Mouse (Mus musculus) naive thymus-derived CD4-positive, alpha-beta T cell, adult 2 months (primary cell): ENCODE measurements at regions not wholly inside any gene's neighbourhood (a gene's known extent, or its start where the extent isn't known, plus 50 kb on each side); places are given as distances from the start of the nearest gene placed in this dataset.

Experiments used
- DNase-seq: peaks from one replicate; pipeline ENCODE4 v3.0.0-alpha.2; 2011; ENCODE audit warnings: low read depth

DNA sequence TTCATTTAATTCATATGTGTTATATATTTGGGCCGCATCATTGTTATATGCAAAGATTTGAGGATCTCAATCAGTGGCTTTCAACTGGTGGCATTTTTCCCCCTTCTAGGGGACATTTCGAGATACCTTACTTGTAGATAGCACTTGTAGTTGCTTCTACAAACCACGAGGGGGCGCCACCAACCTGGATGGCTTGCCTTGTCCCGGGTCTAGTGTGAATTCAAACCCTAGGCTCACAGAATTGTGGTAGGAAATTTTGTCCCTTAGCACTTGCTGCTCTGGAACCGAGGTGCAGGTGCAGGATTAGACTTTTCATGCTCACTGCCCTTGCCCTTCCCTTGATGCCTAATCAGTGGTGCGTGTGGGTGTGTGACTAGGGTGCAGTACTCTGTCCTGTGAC, 252.2 kb downstream of the Uaca start:
- DNase-seq, result peak; percentile 81

DNA sequence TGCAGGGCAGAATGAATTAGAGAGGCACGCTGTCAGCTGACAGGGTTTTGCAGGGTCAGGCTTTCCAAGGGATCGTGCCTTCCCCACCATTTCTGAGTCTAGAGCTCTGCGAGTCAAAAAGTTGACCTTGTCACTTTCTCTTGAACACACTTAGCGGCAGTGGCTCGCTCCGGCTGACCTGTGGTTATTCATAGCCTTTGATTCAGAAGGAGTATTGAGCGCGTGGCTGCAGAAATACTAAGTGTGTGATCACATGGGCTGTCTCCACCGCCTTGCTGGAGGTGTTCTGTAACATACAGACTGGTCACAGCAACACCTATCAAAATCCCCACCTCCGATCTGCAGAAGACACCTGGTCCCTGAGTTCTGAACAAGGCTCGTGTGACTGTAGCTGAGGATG, 252.9 kb downstream of the Uaca start:
- DNase-seq, result no peak

DNA sequence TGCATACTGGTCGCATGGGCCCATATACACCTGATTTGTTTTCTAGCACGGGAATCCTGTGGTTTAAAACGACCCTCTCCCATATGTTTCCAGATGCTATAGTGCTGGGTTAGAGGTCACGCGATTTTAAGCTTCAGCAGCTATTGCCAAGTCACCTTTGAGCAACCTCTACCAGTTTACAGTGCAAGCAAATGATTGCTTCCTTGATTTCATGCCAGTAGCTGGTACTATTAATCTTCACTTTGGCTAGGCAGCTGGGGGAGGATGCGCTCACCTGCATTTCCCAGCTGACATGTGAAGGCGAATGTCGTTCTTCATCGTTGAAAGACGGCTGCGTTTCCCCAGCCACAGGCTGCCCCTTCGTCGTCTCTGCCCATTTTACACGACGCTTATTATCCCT, 254.2 kb downstream of the Uaca start:
- no peak for DNase-seq

DNA sequence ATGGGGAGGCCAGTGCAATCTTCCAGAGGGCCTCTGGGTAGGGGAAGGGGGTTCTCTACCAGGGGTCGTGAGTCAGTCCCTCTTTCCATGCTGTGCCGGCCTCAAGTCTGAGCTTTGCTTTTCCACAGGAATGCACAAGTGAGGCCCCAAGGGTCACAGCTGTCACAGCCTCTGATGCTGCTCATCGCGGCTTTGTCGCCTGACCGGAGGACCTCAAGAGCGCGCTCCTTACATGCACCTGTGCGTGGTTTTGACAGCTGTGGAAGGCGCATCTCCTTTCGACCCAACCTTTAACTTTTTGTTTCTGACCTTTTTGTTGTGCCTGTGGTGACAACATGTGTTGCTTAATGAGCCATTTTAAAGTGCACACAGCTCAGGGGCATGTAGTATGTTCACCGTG, 258.3 kb downstream of the Uaca start:
- no peak for DNase-seq

DNA sequence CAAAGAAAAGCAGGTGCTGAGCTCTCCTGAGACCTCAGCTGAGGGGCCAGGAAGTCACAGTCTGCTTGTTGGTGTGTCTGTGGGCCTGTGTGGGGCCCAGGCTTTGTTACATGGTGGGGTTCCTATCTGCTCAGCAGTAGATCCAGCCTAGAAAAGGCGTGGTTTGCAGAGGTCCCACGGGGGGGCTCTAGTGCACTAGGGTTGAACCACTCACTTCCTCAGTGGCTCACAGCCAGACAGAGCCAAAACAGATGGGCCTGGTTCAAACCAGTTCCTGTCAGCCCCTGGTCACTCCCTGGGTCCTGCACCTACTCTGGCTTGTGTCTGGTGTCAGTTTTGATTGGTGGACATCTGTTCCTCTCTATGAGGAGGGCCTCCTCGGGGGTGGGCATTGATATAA, 260.1 kb downstream of the Uaca start:
- peak; percentile 72 for DNase-seq

DNA sequence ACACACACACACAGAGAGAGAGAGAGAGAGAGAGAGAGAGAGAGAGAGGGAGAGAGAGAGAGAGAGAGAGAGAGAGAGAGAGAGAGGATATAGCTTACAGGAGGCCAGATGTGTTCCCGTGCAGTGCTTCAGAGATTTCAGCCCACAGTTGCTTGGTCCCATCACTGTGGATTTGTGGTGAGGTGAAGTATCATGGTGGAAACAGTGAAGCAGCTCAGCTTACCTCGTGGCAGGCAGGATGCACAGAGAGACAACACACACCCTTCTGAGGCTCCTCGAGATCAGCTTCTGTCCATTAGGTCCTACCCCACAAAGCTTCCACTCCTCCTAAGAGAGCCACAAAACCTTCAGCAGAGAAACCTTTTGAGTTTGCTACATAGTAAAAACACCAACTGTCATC, 261.1 kb downstream of the Uaca start:
- DNase-seq, result peak; percentile 55

DNA sequence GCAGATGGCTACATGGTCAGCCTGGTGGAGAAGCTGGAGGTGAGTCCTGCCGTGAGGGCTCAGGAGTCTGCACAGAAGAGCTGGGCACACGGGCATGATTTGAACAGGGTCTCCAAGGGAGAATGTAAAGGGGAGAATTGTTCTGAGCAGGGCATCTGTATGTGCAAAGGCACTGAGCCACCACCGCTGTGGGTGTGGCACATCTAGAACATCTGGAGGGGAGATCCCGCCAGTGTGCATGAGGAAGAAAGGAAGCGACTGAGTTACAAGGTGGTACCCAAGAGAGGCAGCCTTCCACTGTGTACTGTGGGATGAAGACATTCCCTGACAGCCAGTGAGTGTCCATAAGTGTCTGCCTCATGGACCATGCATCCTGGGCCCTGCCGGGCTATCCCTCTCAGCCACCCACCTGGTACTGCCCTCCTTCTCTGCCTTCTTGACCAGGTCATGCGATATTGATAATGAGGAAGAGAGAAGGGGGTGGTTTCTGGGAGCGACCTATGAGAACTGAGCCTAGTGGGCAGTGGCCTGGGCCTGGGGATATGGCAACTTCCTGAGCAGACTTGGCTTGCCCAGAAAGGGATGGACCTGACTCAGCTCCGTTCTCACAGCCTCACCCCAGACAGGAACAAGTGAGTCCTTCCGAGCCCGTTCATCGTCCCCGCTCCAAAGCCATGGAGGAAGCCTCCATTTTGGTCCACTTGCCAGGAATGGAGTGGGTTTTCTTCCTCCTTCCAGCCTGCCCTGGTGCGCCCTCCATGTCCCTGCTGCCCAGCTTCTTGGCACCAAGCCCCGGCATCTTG, 261.8 kb downstream of the Uaca start:
- DNase-seq, result peak; percentile 39

DNA sequence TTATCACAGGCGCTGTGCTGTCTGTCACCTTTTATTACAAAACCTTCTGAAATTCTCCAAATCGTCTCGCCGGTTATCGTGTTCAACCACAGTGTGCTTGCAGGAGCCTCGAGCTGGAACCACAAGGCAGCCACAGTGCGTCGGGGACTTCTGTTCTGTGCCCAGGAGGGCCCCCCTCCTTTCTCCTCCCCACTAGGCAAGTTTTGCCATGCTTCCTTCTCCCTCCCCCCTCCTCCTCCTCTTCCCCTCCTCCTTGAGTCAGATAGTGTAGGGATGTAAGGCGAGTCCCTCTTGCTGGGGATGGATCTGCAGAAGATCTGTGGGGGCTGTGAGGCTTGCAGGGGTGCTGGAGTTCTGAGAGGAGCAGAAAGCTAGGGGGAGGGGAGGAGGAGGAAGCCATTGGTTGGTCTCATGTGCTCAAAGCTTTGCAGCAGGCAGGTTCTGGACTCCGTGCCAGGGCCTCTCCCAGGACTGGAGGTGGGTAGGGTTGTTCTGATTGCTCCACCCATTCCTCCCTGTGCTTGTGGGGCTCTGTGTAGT, 262.5 kb downstream of the Uaca start:
- peak; percentile 65 for DNase-seq

DNA sequence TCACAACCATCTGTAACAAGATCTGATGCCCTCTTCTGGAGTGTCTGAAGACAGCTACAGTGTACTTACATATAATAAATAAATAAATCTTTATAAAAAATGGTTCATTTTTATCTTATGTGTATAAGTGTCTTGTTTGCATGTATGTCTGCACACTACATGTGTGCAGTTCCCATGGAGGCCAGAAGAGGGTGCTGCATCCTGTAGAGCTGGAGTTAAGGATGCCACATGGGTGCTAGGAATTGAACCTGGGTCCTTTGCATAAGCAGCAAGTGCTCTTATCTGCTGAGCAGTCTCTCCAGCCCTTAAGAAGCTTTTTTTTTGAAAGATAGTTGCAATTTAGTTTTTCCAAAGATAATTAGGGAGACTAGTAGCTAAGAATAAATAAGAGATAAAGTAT, 264.9 kb downstream of the Uaca start:
- DNase-seq, result no peak

DNA sequence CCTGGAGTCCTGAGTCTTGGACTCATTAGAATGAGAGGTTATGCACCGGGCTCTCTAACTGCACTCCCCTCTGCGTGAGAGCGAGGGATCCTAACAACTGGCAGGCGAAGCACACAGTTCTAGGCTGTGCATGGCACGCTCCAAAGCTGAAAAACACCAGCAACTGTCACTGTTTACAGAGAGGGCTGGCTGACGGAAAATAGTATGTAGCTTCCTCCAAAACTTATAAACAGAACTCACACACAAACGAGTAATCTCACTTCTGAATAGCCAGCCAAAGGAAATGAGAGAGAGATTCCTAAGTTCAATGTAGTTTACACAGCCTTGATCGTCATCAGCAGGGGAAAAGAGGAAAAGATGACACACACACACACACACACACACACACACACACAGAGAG, 266.6 kb downstream of the Uaca start:
- DNase-seq, result no peak

DNA sequence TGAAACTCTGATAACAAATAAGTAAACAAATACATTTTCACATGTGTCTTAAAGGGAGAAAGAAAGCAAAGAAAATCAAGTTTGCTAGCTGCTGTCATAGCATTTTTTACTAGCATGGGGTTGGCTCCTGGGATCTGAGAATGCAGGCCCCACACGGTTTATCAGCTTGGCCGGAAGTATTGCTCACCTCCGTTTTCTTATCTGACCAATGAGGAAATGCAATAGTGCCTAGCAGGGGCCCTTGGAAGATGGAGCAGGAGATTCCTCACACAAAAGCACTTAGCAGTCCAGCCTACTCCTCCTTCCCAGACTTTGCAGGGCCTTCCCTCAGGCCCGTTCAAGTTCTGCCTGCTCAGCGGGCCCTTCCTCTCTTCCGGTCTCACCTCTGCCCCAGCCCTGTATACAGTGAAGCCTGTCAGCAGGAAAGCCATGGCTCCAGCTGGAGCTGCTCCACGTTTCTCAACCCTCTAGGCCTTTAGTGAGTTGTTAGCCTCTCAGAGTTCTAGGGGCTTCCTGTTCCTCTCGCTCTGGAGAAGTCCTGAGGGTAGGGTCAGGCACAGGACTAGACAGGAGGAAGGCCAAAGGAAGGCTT, 270.5 kb downstream of the Uaca start:
- no peak for DNase-seq

DNA sequence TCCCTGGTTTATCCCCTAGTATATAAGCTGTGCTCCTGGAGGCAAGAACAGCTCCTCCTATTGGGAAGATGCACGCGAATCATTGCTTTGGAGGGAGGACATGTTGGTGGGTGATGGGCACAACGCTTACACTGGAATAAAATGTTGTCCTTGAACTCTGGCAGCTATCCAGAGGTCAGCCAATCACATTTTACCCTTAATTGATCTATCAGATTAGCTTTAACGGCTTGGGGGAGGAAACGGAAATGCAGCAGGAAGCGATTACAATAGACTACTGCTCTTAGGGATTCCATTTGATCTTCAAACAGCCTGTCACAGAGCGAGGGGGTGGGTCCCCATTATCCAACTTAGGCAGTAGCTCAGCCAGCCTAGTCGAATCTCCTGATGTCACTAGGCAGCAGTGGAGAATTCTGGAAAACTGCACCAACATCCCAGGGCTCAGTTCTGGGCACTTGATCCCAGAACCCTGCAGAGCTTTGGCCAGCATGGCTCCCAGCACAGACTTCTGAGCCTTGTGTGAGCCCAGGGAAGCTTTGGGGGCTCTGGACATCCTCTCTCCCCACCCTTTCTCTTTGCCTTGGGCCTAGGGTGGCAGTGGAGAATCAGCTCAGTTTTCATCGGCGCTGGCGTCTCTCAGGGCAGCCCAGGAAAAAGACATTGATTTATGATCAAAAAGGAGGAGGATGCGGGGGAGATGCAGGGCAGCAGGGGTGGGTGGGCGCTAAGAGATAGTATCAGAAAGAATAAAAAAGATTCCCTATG, 275.4 kb downstream of the Uaca start:
- DNase-seq, result peak; percentile 52

DNA sequence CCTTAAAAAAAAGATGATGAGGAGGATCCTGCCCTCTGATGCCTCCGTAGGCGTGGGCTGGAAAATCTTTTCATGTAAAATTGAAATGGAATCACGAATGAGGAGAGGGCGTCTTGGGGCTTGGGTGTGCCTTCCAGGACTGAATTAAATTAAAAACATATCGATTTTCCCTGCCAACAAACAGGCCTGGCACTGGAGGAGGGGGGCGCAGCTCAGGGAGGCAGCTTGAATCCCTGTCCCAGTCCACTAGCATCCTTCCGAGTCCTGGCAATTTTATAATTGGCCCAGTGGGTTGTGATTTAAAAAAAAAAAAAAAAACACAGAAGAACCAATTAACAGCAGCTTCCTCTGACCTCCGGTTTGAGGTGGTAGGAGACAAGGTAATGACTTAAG, 276.0 kb downstream of the Uaca start:
- DNase-seq, result no peak

DNA sequence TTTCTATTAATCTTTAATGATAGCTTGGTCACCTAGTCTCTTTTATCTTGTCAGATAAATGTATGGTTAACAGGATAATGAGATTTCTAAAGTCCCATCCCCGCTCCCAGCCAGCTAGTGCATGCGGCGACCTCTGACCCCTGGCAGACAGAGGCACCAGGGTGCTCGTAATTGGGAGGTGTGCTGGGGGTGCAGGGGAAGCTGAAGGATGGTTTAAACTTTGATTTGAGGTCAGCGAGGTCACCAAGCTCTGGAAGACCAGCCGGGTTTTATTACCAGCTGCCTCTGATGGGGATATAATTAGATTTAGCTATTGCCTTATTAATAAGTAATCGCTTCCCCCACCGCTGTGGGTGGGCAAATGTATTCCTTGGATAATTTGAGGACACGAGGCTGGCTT, 276.5 kb downstream of the Uaca start:
- DNase-seq, result no peak

DNA sequence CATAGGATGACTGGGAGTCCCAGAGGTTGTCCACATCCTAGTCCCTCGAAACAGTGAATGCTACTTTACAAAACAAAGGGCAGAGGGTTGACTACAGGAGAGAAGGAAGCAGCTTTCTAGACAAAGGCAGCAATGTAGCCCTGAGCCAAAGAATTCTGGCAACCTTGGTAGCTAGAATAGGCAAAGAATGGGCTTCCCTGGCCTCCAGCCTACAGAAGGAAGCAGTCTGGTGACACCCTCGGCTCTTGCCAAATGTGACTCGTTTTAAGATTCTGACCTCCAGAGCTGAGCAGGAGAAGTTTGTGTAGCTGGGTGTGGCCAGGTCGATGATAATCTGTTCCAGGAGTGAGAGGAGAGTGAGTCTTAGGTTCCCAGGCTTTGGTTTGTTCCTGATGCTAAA, 279.1 kb downstream of the Uaca start:
- no peak for DNase-seq

DNA sequence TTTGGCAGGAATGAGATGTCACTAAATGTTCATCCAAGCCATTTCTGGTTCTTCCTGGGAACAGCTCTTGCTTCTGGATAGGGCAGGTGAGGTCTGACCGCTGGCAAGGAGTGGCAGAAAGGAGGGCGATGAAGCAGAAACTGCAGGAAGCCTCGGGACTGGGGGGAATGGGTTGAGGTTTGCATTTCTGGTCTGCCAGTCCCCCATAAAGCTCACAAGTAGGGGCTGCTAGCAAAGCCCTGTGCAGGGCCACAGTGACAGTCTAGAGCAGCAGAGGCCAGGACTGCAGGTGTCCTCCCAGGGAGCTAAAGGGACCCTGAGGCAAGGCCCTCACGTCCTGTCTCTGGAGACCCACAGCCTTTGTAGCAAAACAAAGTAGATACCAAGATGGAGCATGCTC, 280.7 kb downstream of the Uaca start:
- no peak for DNase-seq

DNA sequence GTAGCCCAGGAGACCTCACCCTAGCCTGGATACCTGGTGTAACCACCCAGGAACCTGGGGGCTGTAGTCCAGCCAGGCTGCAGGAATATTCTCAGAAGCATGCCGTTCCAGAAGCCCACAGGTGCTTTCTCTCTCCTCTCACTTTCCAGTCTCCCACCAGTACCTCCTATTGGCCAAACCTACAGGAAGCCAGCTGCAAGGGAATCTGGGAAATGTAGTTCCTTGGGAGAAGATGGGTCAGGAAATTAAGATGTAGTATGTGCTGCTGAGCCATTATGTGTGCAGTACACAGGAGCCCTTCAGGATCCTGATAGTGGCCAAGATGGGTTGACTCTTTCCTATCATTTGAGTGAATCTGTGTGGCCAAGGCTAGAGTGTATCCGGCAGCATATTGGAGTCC, 282.8 kb downstream of the Uaca start:
- DNase-seq, result no peak

DNA sequence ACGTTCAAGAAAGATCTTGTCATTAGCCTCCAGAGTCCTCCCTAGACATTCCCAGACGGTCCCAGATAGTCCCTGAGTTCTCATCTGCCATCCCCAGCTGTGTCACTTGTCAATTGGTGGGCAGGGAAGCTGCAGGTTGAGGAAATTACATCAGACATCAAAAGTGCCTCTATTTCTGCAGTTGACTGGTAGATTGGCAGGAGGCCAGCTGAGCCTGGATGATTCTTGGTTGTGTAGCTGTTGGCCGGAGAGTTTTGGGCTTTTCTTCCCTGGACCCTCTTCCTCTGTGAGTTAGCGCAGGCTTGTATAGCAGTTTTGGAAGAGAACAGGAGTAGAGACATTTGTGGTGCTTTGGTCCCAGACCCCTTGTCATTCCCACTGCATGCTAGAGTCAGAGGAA, 283.5 kb downstream of the Uaca start:
- DNase-seq, result no peak

DNA sequence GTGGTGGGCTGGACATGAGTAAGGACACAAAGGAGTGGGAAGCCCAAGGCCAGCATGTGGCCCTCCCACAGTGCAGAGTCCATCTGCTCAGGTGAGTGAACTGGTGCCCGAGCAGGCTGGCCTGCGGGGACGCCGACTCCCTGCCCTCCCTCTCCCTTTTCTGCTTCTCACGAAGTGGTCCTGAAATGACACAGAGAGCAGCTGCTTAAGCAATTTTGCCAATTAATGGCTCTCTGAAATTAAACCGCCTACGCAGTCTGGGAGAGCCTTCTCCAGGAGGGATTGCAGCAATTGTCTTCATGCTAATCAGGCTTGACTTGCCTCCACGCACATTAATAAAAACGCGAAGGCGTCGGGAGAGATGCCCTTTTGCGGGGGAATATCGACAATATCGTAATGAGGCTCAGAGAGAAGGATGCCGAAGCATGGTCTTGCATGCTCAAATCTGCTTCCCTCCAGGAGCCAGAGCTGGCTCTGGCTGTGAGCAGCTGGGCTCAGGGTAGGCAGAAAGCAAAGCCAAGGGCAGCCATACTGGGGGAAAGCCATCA, 287.2 kb downstream of the Uaca start:
- no peak for DNase-seq

DNA sequence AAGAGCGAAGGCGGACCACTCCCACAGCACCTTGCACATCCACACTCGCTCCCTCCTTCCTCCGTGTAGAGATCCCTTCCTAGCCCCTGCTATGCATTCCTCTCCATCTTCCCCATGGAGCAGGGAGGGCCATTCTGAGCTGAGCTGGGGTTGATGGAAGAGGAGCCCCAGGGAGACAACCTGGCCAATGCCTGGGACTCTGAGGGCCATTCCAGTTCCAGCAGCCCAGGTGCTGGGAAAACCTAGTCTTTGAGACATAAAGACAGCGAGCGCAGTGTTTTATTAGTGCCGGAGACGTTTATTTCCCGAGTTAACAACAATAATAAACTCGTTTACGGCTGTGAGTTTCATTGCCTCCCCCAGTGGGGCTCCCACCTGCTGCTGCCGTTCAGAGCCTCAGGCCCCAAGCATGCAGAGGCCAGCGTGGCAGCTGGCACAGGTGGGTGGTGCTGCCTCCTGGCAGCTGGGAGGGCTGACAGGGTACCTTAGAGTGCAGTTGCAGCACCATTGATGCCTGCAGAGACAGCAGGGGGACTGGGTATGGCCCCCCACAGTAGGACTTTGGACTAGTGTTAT, 287.4 kb upstream of the Tle3 start:
- no peak for DNase-seq

DNA sequence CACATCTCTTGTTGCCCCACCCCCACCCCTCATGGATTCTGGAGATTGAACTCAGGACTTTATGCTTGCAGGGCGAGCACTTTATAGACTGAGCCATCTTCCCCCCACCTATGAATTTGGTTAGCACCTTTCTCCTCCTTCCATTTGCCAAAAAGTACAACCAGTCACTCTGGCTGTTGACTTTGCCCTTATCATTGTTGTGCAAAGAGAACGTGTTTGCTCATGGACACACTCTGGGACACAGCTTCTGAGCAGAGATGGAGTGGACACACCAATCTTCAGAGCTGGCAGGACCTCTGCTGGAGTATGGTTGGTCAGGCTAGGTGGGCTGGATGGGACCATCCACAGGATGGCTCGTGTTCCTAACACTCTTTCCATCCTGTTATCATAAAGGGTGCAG, 285.1 kb upstream of the Tle3 start:
- no peak for DNase-seq

DNA sequence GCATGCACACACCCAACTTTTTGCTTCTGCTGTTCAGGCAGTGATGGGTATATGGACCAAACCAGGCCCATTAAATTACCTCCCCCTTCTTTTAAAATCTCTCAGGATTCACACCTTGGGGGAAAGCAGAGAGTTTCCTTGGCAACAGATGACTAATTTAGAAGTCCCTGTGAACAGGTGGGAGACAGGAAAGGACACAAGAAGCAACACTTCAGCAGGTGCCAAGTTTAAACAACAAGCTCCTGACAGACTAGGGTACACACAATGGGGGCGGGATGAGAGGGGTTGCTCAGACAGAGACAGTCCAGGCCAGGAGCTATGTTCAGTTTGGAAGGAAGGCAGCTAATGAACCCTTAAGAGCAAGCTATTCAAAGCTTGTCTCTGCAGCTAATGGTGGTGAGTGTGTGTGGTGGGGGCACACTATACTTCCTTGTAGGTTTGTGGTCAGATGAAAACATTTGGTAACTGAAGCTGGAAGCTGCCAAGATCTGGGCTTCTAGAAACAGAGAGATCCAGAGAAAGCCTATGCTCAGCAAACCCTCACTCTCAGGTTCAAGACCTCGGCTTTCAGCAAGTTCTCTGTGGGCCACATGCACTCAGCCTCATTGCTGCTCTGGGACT, 283.0 kb upstream of the Tle3 start:
- DNase-seq, result no peak
